Mouse (Mus musculus): ENCODE results near the gene Gm28434. TPM values are rescaled to one million over a fixed set of nuclear protein-coding genes. Genes with fewer than 3 reads are reported as not detected.

The Gm28434 gene
- polyA plus RNA-seq, 1 experiment: not detected

DNA sequence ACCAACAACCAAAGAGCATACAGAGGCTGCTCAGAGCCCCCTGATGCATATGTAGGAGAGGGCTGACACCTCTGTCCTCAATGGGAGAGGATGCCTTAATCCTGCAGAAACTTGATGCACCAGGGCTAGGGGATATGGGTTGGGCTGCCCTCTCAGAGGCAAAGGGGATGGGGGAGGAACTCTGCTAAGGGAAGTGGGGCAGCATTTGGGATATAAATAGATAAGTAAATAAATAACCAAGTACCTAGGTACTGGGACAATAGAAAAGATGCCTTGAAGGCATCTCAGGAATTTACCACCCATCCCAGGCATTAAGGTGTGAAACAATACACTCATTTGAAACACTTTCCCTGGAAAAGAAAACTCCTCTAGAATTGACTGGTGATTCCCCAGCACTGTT is 17.5 kb upstream of the Gm28434 start:
- H3ac ChIP-seq (ENCODE audit: control insufficient read depth, insufficient read length): no peak overlapping the region
- TF ChIP-seq SRF (IDR thresholded peaks at IDR 0.05; ENCODE audit: control insufficient read depth, insufficient read length, low read depth) (no peak), TCF12 (IDR thresholded peaks at IDR 0.05; ENCODE audit: insufficient read depth, poor library complexity, severe bottlenecking) (no peak), E2F4 (IDR thresholded peaks at IDR 0.05; ENCODE audit: insufficient read depth) (no peak)
- H3K27me3 ChIP-seq (ENCODE audit: control insufficient read depth, insufficient read depth, insufficient read length): no peaks in the 10 kb centered on the region
- no peaks in the 10 kb centered on the region for H3K79me2 ChIP-seq (ENCODE audit: control insufficient read depth, insufficient read depth)
- no peaks in the 10 kb centered on the region for H3K36me3 ChIP-seq (ENCODE audit: control insufficient read depth, insufficient read depth)
- H3K4me3 ChIP-seq: no peak overlapping the region
- H3K4me2 ChIP-seq (ENCODE audit: low read depth): no peak overlapping the region

DNA sequence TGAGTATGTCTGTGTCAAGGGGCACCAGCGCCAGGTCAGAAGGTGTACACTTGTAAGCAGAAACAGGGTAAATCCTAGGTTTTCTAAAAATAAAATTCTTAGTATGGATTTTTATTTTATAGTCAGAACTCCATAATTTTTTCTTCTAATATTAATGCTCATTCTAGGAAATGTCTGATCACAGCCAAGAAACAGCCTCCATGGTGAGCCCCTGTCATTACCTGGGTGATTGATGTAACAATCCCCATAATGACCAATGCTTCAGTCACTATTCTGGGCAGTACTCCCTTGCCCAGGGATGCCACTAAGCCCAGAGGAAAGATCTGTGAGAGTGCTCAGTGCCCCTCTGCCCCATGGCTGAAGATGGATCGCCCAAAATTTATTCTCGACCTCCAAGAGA is 9.8 kb downstream of the Gm28434 start, which contains the start of gene Cabs1:
TSS of gene Cabs1 (plus strand) at position 301 of the 400 bp plus-strand sequence.
- no peaks in the 10 kb centered on the region for H3K27me3 ChIP-seq (ENCODE audit: control insufficient read depth, insufficient read depth, insufficient read length)

DNA sequence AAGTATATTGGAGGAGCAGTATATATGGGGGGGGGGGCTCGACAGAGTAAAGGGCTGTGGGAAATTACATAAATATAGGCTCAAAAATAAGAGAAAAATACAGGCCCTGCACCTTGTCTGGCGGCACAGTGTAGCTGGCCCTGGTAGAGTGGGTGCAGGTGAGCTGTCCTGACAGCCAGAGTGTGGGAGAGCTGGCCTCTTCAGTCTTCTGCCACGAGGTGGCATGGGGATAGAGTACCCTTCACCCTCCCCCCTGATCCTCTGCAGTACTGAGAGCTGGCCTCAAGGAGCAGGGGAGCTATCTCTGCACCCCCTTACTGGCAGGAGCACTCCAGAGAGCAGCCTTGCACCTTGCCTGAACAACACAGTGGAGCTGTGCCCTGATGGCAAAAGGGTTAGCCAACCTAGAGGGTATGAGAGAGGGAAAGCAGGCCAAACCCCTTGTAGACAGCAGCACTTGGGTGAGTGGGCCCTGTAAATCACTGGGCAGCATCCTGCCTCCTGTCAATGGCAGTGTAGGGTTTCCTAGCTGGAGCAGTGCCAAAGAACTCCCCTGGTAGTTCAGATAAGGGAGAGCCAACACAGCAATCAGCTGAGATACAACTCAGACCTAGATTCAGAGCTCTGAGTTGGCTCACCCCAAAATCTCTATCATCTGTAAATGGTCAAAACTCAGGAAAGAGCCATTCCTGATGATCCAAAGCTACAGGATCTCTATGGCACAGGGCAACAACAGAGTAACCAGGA is 13.3 kb downstream of the Gm28434 start:
- H3K4me3 ChIP-seq: no peak overlapping the region
- H3K4me2 ChIP-seq (ENCODE audit: low read depth): no peak overlapping the region
- no peaks in the 10 kb centered on the region for H3K79me2 ChIP-seq (ENCODE audit: control insufficient read depth, insufficient read depth)
- H3ac ChIP-seq (ENCODE audit: control insufficient read depth, insufficient read length): no peak overlapping the region
- H3K36me3 ChIP-seq (ENCODE audit: control insufficient read depth, insufficient read depth): no peaks in the 10 kb centered on the region
- no peaks in the 10 kb centered on the region for H3K27me3 ChIP-seq (ENCODE audit: control insufficient read depth, insufficient read depth, insufficient read length)
- TF ChIP-seq POLR2A (IDR thresholded peaks at IDR 0.05; ENCODE audit: insufficient read length, low read depth) (no peak), POLR2AphosphoS2 (IDR thresholded peaks at IDR 0.05; ENCODE audit: insufficient read length, low read depth) (no peak), TCF12 (IDR thresholded peaks at IDR 0.05; ENCODE audit: insufficient read depth, poor library complexity, severe bottlenecking) (no peak), REST (IDR thresholded peaks at IDR 0.05; ENCODE audit: insufficient read depth, insufficient read length) (no peak), MAX (IDR thresholded peaks at IDR 0.05; ENCODE audit: low read depth) (no peak), TCF3 (IDR thresholded peaks at IDR 0.05; ENCODE audit: insufficient read length, low read depth) (no peak), USF1 (IDR thresholded peaks at IDR 0.05; ENCODE audit: low read depth) (no peak), MYOG (IDR thresholded peaks at IDR 0.05; ENCODE audit: control insufficient read depth in 1 of 3, insufficient read depth in 1 of 3, insufficient read length in 2 of 3, low read depth in 2 of 3) (no peak), E2F4 (IDR thresholded peaks at IDR 0.05; ENCODE audit: insufficient read depth) (no peak), SRF (IDR thresholded peaks at IDR 0.05; ENCODE audit: control insufficient read depth, insufficient read length, low read depth) (no peak), MYOD1 (IDR thresholded peaks at IDR 0.05; ENCODE audit: control insufficient read depth in 1 of 3, insufficient read length in 2 of 3, low read depth in 2 of 3) (no peak)

More for the DNA sequence above, 9.8 kb downstream of the Gm28434 start, which contains the start of gene Cabs1:
- Histone ChIP-seq H3K4me3 (no peak within 1 kb of the TSS), H3K4me2 (ENCODE audit: low read depth) (no peak within 1 kb of the TSS), H3K79me2 (ENCODE audit: control insufficient read depth, insufficient read depth) (no peaks in the 10 kb centered on the region), H3K36me3 (ENCODE audit: control insufficient read depth, insufficient read depth) (no peaks in the 10 kb centered on the region), H3ac (ENCODE audit: control insufficient read depth, insufficient read length) (no peak within 1 kb of the TSS)
- TF ChIP-seq USF1 (IDR thresholded peaks at IDR 0.05; ENCODE audit: low read depth) (no peak), POLR2AphosphoS2 (IDR thresholded peaks at IDR 0.05; ENCODE audit: insufficient read length, low read depth) (no peak), TCF3 (IDR thresholded peaks at IDR 0.05; ENCODE audit: insufficient read length, low read depth) (no peak), MAX (IDR thresholded peaks at IDR 0.05; ENCODE audit: low read depth) (no peak), MYOG (IDR thresholded peaks at IDR 0.05; ENCODE audit: control insufficient read depth in 1 of 3, insufficient read depth in 1 of 3, insufficient read length in 2 of 3, low read depth in 2 of 3) (no peak), REST (IDR thresholded peaks at IDR 0.05; ENCODE audit: insufficient read depth, insufficient read length) (no peak), E2F4 (IDR thresholded peaks at IDR 0.05; ENCODE audit: insufficient read depth) (no peak), CEBPB (IDR thresholded peaks at IDR 0.05; ENCODE audit: insufficient read depth, poor library complexity, severe bottlenecking) (no peak), MYOD1 (IDR thresholded peaks at IDR 0.05; ENCODE audit: control insufficient read depth in 1 of 3, insufficient read length in 2 of 3, low read depth in 2 of 3) (no peak), POLR2A (IDR thresholded peaks at IDR 0.05; ENCODE audit: insufficient read length, low read depth) (no peak), TCF12 (IDR thresholded peaks at IDR 0.05; ENCODE audit: insufficient read depth, poor library complexity, severe bottlenecking) (no peak), SRF (IDR thresholded peaks at IDR 0.05; ENCODE audit: control insufficient read depth, insufficient read length, low read depth) (no peak)

DNA sequence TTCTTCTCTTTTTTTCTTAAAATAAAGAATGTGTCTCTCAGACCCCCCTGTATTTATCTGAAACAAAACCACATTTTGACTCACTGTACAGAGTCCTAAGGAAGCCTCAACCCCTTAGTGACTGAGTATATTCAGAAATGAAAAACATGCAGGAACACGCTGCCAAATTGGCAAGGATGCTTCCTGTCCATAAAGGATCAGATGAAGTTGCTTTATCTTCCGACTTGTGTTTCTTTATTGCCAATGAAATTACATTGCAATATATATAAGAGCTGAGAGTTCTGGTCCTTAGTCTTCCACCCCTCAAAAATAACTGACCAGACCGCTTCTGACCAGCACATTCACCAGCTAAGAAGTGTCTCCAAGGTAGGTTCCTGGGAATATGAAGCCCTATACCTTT is 32.9 kb downstream of the Gm28434 start, which contains the start of gene Smr3a:
TSS of gene Smr3a (plus strand) at position 301 of the 400 bp plus-strand sequence.
- Histone ChIP-seq H3K27me3 (ENCODE audit: control insufficient read depth, insufficient read depth, insufficient read length) (no peaks in the 10 kb centered on the region), H3K4me3 (no peak within 1 kb of the TSS), H3K4me2 (ENCODE audit: low read depth) (no peak within 1 kb of the TSS), H3K79me2 (ENCODE audit: control insufficient read depth, insufficient read depth) (no peaks in the 10 kb centered on the region), H3ac (ENCODE audit: control insufficient read depth, insufficient read length) (no peak within 1 kb of the TSS), H3K36me3 (ENCODE audit: control insufficient read depth, insufficient read depth) (no peaks in the 10 kb centered on the region)
- TF ChIP-seq E2F4 (IDR thresholded peaks at IDR 0.05; ENCODE audit: insufficient read depth) (no peak), MYOG (IDR thresholded peaks at IDR 0.05; ENCODE audit: control insufficient read depth in 1 of 3, insufficient read depth in 1 of 3, insufficient read length in 2 of 3, low read depth in 2 of 3) (no peak), REST (IDR thresholded peaks at IDR 0.05; ENCODE audit: insufficient read depth, insufficient read length) (no peak), TCF3 (IDR thresholded peaks at IDR 0.05; ENCODE audit: insufficient read length, low read depth) (no peak), TCF12 (IDR thresholded peaks at IDR 0.05; ENCODE audit: insufficient read depth, poor library complexity, severe bottlenecking) (no peak), SRF (IDR thresholded peaks at IDR 0.05; ENCODE audit: control insufficient read depth, insufficient read length, low read depth) (no peak), USF1 (IDR thresholded peaks at IDR 0.05; ENCODE audit: low read depth) (no peak), MAX (IDR thresholded peaks at IDR 0.05; ENCODE audit: low read depth) (no peak), CEBPB (IDR thresholded peaks at IDR 0.05; ENCODE audit: insufficient read depth, poor library complexity, severe bottlenecking) (no peak), POLR2AphosphoS2 (IDR thresholded peaks at IDR 0.05; ENCODE audit: insufficient read length, low read depth) (no peak), POLR2A (IDR thresholded peaks at IDR 0.05; ENCODE audit: insufficient read length, low read depth) (no peak), MYOD1 (IDR thresholded peaks at IDR 0.05; ENCODE audit: control insufficient read depth in 1 of 3, insufficient read length in 2 of 3, low read depth in 2 of 3) (no peak)
